Mouse (Mus musculus) right cerebral cortex, postnatal 36 days (tissue): ENCODE measurements around the gene Stambpl1.

Experiments used
- DNase-seq, 2 experiments: peaks; one replicate each; pipeline ENCODE4 v3.0.0; 2022; ENCODE audit warnings: low spot score in 2 of 2, mixed read lengths in 1 of 2

The Stambpl1 gene

DNA sequence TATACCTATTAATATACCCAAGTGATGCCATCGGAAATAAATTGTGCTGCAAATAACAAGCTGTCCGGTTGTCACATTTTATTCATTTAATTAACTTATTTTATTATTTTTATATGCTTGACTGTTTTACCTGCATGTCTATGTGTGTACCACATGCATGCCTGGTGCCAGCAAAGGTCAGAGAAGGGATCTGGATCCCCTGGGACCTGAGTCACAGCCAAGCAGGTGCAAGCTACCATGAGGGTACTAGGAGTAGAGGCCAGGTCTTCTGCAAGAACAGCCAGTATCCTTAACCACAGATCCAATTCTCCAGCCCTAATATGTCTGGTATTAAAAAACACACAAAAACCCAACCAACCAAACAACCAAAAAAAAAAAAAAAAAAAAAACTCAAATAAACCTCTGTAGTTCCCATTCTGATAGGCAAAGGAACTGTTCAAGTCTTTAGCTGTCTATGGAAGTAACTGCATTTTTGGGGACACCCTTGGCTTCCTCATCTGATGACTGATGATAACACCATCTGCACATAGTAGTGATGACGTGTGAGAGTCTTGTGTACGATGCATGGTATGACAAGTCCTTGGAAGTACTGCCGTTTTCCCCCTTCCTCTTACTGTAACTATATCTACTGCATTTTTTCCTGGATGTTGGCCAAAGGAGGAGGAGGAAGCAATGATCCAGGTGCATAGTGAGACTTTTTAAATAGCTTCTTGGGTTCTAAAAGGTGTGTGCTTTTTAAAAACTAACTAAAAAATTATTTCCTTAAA is 48.4 kb downstream of the Stambpl1 start:
- DNase-seq = no peak

DNA sequence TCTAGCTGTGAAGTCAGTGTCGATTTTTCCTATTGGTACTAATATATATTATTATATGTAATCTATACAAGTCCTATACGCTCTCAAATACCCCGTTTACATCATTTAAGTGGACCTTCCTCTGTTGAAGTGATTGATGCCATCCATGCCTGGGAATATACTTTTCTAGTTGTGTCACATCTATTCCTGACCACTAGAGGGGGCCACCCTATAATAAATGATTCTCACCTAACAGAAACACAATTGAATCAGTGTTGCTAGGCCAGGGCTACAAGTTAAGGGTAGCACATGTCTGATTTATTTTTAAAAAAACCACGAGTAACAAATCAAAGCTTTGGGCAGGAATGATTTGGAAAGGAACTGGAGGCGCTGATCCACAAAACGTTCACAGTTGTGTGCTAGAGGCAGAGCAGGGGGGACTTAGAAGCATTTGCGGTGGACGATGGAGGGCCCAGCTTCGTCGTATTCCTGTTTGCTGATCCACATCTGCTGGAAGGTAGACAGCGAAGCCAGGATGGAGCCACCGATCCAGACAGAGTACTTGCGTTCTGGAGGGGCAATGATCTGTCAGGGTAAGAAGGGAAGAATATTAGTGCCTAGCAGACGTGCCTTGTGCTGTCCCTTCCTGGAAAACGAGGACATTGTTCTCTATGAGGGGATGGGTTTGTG is 49.4 kb downstream of the Stambpl1 start:
- no peak for DNase-seq

DNA sequence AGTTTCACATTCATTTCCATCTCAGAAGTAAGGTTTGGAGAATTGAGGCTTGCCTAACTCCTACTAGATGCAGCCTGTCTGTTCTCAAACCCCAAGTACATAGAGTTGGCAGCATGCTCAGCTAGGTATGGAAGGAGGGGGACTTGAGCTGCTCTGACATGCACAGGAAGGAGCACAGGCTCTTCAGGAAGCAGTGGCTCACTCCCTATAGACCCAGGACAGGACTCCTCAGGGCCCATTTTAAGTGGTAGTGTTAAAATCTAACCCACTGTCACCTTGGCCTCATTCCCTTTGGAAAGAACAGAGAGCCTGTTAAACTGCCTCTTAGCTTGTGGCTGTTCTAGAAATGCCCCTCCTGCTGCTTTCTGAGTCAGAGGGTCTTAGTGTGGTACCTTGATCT is 50.9 kb downstream of the Stambpl1 start:
- DNase-seq = no peak

DNA sequence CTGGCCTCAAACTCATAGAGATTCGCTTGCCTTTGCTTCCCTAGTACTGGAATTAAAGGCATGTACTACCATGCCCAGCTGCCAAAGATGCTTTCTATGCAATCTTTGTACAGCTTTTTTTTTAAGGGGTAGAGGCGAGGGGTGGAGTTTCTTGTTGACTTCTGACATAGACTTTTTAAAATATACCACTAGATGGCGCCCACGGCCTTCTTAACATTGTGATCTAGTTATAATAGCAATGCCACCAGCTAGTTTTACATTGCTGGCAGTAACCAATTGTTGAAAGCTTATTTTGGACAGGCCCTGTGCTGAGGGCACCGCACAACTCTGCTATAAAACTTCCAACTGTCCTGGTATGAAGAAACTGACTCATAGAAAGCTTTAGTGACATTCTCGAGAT is 52.0 kb downstream of the Stambpl1 start:
- no peak for DNase-seq

DNA sequence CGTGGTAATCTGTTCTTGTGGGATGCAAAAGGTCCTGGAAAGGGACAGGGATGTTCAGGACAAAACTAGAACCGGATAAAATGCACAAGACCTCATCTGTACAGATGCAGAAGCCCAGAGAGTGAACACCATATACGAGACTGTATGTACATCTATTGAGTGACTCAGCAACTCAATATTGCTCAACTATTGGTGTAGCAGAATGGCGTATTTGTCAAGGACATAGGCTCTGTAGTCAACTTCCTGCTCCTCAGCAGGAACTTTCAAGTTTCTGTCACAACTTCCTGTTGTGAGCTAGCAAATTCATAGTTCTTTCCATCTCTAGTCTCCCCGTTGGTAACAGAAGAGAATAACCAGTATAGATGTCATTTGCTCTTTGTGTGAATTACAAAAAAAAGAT is 56.5 kb downstream of the Stambpl1 start:
- DNase-seq = no peak

DNA sequence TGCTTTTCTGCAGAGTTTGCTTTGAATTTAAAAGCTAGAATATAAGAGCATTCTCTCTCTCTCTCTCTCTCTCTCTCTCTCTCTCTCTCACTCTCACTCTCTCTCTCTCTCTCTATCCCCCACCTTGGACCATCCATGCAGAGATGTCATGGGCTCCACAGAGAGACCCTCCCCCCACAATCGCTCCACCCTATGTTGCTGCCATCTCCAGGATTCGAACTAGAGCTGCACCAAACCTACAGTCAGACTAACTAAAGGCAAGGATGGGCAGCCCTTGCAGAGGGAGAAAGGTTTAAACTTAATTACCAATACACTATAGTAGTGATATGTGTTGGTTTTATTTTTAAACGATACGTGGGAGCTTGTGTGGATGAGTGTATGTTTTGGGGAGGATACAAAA is 58.6 kb downstream of the Stambpl1 start:
- no peak for DNase-seq

DNA sequence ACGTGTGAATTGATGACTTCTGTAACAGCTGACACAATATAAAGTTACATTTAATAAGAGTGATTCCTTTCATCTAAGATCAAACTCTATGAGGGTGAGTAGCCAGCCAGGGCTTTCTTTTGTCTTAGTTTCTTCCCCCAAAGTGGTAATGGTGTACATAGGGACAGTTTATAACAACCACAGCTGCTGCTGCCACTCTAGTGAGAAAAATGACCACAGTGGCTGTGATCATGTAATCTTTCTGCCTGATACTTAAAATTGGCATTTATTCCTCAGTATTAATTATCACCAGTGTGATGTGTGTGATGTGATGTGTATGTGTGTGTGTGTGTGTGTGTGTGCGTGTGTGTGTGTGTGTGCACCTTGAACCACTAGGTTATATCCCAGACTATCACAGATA is 59.9 kb downstream of the Stambpl1 start:
- no peak for DNase-seq

DNA sequence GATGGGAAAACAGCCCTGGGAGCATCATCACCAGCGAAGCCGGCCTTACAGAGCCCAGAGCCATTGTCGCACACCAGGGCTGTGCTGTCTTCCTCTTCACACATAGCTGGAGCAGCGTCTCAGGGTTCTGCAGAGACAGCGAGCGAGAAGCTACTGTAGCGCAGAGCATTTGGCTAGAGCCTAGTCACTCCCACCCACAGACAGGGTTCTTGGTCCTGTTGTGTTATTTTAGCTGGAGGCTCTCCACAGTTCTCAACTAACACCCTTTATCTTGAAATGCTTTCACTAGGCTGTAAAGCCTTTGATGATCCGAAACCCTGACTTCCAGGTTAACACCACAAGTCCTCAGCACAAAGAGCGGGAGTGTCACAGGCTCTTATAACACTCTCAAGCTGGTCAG is 60.4 kb downstream of the Stambpl1 start:
- no peak for DNase-seq

DNA sequence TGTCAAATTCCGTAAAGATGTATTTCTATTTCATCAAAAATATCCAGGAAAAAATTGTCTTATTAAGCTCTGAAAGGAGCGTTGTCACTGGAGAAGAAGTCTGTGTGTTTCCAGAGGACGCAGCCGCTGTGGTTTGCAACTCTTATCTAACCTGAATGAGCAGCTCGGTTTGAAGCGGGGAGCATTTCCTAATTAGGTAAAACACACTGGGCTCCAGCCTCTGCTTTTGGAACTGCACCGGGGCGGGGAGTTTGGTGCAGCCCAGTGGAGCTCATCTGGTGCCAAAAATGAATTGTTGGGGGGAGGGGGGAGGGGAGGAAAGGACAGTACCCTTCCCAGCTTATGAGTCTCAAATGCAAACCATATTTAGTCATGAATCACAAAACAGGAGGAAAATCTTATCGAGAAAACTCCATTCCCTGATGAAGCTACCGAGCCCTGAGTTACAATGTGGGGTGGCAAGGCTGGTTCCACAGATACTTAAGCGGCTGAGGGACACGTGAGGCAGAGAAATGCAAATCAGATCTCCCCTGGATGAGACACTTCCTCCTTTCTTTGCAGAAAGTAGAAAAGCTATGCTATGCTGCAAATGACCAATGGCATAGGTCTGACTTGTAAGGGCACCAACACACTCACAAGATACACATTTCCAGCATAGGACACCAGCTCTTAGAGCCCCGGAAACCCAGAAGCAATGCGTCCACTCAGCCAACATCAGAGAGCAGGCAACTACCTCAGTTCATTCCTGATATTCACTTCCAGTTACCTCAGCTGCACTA is 62.3 kb downstream of the Stambpl1 start:
- DNase-seq = no peak

DNA sequence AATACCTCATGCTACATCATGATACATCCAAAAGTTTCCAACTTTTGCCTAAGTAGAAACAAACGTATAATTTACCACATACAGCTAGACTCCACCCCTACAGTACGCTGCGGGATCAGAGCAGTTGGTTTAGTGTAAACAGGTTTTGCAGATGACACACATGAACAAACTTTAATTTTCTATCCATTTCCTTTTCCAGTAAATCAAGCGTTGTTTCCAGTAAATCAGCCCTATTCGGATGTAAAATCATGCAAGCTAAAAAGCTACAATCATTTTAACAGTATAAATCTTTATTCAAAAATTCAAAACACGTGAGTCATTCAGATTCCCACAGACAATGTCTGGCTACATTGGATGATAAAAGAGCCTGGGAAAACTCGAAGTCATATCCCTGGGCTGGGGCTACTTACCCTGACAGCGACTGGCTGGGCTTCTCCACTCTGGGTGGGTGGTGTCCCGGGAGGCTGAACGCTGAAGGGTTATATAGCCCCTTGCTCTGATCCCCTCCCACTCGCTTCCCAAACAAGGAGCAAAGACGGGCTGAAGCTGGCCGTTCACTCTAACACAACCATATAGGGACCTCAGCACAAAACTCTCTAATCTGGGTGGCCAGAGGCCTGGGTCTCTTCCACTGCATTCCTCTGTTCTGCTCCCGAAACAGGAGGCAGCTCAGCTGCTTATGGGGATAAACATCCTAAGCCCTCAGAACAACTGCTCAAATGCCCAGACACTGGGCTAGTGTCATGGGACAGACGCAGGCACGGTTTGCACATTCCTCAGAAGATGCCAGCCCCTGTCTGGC is 63.1 kb downstream of the Stambpl1 start, which contains the start of gene Acta2:
Acta2 (minus strand) TSS at position 711 of the 802 bp plus-strand sequence.
- no peak for DNase-seq

DNA sequence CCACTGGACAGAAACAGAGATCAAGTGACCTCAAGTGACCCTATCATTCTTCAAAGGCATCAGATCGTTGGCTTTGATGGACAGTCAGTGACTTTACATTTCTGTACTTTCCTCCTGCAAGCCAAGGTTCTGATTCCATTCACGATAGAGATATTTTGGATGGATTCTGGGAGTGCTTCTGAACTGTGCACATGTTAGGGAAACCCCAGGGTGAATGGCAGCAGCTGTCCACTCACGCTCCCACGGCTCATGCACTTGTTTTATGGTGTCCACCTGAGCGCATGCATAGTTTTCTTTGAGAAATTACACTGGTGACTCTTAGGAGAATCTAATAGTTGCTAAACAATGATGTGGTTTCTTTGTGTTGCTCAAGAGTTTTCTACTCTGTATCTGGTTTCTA is 64.1 kb downstream of the Stambpl1 start:
- DNase-seq = no peak

DNA sequence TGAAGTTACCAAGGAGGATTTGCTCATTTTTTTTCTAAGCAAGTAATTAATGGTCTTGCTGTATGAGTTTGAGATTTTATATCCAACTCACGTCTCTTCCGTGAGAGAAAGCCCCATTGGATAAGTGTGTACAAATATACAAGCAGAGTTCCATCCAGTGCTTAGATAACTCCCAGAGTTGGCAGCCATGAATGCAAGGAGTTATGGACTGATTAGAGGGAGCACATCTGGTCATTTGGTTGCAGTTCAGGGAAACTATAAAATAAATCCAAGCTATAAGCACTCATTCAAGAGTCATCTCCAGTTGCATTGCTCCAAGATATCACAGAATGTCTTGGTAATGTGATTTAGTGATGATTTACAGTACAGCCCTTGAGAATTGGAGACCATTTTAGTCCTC is 64.9 kb downstream of the Stambpl1 start:
- no peak for DNase-seq

DNA sequence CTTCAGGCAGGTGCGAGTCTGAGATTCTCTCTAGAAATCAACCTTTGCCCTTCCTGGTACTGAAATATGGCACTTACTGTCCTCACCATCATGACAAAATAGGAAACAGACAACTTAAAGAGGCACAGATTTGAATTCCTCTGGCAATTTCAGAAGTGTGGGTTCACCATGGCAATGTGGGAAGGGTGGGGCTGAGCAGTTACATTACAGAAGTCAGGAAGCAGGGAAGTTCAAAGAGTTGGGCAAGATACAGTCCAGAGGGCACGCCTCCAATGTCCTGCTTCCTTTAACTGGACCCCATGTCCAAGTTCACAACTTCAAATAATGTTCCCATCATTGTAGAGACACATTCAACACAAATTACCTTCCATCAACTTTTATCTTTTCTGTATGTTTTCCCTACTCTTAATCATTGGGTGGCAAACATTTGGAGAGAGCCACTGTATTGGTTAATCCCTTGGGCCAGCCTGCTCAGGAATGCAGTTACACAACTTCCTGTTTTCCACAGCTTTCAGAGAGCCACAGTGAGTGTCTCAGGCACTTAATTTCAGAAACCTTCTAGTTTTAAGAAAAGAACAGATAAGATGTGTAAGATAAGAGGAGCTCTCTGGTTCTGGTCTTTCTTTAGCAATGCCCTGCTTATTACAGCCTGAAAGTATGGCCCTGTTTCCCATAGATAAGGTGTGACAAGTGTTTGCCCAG is 70.4 kb downstream of the Stambpl1 start:
- DNase-seq = no peak

DNA sequence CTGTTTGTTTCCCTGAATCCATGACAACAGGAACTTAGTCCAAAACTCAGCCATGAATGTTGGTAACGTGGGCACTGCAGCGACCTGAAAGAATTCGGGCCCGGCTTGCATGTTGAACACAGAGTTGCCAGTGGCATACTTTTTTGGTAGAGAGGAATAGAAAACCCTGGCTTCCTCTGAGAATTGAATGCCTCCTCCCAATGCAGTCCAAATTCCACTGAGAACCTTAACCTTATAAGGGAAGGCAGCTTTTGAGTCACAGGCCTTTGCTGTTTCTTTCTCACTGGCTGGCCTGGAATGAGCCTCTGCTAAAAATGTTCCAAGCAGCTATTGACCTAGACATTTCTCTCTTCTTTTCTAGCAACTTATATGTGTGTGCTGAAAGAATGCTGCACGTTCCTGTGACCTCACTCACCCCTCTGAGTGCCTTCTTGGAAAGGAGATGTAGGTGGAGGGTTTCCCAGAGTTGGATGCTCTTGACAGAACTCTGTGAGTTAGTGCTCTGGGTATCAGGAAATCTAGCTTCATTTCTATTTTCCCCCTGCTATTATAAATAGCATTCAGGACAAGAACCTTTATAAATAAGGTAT is 73.7 kb downstream of the Stambpl1 start:
- no peak for DNase-seq

DNA sequence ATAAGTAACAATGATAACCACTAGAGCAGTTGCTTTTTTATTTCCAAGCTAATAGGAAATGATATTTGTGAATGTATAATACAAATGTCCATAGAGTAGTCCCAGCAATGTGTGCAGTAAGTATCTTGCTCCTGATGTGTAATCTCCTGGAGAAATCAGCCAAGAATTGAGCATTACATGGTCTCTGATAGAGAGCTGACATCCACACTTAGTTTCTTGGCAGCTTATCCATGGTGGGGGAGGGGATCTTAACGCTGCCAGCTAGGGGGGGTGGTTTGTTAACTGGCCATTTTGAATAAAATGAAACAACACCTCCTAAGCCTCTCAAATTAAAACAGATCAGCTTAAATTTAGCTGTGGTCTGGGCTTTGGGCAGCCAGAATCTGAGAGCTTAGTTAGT is 77.0 kb downstream of the Stambpl1 start:
- no peak for DNase-seq

DNA sequence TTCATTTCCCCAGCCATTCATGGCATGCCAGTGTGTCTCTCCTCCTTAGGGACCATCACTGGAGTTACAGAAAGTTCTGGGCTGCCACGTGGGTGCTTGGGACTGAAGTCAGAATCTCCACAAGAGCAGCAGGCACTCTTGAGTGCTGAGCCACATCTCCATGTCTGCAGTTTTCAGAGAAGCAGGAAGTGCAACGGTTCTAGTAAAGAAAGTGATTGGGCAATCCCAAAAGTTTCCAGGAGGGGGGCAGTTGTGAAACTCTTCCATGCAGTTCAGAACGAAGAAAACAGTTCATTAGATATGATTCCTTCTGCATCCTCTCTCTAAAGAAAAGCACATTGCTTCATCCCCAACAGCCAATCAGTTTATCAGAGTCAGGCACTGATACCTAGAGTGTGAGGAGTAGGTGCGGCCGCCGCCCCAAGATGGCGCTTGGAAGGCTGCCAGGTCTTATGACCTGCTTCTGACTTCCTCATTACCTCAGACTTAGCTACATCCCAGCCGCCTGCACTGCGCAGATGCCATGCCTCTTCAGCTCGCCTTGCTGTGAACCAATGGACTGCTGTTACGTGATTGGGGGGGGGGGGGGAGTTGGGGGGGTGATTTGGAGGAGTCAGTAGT is 78.2 kb downstream of the Stambpl1 start:
- DNase-seq = no peak

DNA sequence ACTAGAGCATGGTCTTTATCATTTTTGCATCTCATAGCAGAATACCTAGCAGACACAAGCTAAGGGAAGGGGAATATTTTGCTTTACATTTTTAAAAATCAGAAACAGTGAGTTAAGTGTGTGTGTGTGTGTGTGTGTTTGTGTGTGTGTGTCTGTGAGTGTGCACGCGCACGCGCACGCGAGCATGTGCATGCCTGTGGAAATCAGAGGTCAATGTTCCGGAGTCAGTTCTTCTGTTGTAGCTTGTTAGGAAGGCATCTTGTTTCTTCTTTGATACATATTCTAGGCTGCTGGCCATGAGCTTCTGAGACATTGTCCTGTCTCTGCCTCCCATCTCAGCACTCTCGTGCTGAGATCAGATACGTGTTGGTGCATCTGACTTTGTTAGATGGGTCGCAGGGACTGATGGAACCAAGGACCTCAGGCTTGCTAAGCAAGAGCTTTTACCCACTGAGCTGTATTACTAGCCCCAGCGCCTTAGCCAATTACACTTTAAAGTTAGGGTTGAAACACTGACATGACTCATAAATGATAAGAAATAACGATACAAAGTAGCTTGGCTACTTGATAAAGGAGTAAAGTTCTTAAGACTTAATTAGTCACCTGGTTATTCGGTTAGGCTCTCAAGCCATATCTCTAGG is 78.9 kb downstream of the Stambpl1 start:
- no peak for DNase-seq

DNA sequence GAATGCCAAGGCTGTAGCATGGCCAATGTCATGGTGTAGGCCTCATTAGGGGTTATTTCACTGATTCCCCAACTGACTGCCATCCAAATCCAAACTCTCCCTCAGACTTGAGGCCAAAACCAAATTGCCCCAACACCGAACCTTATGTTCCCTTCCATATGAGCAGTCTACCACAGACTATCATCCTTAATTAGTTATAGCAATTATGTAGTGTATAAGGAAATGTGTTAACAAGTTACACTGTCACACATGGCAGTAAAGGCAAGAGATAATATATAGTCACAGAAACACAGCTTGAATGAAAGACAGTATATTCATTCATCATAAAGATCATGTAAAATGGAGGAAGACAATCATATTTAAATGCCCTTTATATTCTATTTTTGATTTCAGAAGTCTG is 81.0 kb downstream of the Stambpl1 start:
- no peak for DNase-seq

DNA sequence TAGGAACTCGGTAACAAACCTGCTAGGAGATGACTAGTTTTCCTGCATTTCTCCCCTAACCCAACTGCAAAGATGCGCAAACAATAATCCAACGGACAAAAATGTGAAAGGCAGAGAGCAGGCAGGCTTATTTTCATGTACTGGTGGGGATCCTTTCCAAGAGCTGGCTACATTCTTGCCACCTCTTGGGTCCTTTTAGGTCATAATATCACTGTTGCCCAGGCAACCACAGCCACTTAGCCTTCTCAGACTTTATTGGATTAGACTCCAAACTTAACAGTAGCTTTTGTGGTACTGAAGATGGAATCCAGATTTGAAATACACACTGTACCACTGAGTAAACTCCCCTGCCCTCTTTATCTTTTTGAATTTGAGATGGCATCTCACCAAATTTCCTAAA is 86.0 kb downstream of the Stambpl1 start:
- DNase-seq = no peak

DNA sequence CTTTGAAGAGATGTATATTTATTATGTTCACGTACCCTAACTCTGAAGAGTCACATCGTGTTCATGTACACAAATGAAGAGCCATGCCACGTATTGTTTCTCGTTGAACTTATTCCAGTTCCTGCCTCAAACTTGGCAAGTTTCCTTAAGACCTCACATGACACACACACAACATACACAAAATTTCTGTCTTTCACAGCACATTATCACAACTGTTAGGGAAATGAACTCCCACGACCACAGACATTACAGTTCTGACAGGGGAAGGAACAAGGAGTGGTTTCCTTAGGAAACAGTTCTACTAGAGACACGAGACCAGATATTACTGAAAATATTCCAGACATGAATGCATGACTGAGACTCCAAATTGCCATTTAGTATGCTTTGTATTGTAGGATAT is 91.6 kb downstream of the Stambpl1 start:
- no peak for DNase-seq
